Mouse (Mus musculus) gastrocnemius, postnatal 4 days (tissue): ENCODE measurements at regions not wholly inside any gene's neighbourhood (a gene's known extent, or its start where the extent isn't known, plus 50 kb on each side); places are given as distances from the start of the nearest gene placed in this dataset.

Experiments used
- DNase-seq, 2 experiments: peaks; one replicate each; pipeline ENCODE4 v3.0.0; 2021 to 2022; ENCODE audit warnings: low spot score in 2 of 2, mixed read lengths in 2 of 2

DNA sequence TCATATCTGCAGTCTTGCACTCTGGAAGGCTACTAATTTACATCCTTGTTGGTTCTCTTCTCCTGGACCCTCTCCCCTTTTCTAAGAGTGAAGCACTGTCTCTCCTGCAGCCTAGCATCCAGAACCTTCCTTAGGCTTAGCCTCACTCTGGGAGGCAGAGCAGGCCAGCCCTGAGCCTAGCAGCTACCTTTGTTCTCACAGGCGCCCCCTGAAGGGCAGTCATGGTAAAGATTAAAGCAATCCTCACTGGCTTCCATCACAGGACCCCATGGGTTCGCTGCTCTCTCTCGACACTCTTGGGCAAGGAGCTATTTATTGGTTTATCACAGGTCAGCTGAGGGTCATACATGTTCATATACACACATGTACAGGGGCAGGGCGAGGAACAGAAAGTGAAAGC is 191.8 kb upstream of the Cadm1 start:
- no peak for DNase-seq

DNA sequence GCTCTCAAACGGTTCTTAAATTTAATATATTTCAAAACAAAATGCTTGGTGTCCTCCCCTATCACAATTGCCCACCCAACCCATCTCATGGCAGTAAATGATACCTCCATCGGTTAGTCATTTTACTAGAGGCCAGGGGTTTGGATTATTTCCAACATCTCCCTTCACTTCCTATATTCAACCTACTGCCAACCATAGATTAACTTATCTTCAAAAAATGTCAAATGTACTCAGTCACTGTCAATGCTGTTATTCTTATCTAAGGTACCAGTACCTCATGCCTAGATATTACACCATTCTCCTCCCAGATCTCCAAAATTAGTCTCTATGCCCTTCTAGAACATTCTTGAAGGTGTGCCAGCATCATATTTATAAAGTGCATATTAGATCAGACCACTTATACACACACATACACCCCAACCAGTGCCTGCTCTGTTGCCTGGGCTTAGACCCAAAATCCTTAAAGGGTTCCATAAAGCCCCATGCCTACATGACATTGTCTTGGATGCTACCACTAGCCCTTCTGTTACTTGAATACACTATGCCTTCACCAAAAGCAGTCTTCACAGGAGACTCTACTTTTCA is 183.4 kb upstream of the Cadm1 start:
- no peak for DNase-seq

DNA sequence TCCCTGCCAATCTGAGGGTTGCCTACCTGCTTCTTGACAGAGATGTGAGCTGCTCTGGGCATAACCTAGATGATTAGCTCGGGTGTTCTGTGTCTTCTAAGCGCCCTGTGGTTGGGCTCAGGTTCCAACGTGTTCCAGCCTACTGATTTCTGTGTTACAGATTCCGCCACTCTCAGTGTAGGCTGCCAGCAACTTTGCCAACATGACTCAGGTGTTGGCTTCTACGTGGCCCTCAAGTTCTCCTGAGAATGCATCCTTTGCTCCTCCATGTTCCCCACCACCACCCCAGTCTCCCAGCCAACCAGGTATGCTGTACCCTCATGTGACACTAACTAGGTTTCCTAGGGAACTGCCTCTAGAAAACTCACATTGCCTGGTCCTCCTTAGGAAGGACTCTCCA is 179.7 kb upstream of the Cadm1 start:
- no peak for DNase-seq

DNA sequence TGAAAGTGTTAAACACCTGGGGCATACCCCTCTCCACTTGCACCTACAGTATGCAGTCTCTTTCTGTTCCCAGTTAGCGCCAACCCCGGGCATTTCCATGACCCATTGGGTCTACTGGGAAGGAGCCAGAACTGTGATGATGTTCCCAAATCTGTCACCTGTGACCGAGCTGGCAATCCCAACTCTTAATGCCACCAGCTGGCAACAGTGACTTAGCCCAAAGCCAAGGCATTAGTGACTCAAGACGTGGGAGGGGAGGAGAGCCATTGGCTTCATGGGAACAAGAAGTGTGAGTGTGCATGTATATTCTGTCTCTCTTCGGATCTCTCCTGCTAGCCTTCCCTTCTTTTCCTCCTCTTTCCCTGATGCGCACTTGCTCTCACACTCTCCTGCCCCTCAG is 178.9 kb upstream of the Cadm1 start:
- no peak for DNase-seq

DNA sequence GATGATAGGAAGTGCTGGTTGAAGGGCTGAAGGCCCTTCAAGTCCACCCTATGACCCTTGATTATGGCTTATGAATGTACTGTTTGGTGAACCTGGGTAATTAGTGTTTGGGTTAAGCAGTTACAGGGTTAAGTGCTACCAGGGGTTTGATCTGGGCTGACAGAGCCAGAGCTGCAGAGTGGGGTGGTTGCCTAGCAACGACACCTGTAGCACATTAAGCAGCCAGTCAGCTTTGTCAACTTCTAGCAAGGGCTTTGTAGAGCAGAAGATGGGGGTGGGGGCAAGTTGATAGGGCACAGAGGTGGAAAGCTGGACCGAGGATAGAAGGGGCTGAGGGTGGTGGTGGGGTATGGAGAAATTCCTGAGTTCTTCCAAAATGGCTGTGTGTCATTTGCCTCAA is 177.0 kb upstream of the Cadm1 start:
- no peak for DNase-seq

DNA sequence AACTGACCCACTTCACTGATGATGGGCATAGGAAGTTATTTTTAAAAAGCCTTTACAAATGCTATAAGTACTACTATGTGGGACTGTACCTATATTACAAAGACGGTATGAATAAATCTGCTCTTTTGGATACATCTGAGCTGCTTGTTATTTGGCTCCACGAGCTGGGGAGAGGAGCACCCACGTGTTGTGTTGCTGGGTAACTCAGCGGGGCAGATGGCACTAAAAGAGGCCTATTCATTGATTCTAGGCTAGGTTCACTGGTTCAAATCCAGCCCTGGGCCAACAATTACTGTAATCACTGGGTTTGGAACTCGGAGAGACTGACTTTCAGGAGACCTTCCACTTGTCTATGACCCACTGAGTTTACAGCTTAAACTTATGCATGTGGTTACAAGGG is 176.0 kb upstream of the Cadm1 start:
- no peak for DNase-seq

DNA sequence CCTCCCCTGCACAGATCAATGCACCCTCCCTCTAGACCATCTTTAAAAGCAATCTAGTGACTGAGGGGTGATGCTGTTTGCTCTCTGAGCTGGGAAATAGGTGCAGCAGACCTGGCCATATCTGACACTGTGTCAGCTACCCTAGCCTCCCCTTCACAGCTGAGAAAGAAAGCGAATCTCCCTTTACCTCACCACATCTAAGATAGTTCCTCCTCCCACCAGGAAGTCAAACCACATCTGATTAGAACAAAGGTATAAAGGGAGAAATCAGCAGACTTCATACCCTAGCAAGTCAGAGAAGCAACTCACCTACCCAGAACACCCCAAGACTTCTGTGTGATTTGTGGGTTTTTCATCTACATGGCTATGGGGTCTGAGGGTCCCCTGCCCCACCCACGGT is 175.6 kb upstream of the Cadm1 start:
- DNase-seq = no peak

DNA sequence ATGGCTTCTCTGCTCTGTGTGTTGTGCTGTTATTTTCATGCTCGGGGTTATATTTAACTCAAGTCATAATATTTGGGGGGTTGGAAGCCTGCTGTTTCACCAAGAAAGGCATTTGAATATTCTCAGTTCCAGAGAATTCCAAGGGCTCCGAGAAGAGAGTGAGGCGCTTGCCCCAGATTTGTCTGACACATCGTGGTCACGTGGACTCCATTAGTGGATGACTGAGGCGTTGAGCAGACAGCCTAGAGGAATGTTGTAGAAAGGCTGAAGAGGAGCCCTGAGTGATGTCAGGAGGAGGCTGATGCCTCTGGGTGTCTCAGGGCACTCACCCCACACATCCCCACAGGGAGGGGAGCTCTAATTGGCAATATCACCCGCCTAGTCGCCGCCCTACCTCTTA is 175.1 kb upstream of the Cadm1 start:
- DNase-seq = no peak

DNA sequence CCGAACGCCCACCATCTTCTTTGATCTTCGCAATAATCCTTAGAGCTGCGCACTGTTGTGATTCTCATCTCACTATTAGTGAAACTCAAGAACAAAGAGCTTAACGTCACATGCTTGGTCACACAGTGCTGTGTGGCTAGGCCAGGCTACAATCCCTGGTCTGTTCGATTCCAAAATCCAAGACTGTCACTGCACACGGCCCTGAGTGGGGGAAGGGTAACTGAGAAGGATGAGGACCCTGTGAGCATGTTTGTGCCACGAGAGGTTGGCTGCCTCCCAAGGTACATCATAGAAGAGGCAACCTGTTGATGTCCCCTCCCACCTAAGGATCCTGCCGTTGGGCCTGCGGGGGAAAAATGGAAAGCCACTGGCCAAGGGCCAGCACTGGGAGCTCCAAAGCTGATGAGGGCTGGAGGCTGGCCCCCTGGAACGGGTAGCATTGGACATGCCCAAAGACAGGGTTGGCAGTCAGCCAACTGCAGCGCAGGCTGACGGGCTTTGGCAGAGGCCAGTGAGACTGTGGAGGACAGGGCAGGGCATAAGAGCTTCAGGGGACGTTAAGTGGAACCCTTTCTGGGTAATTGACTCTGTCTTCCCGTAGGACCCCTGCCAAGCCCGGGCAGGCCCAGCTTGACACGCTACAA is 172.1 kb upstream of the Cadm1 start:
- peak in 1 of 2 experiments; percentile 46 for DNase-seq

DNA sequence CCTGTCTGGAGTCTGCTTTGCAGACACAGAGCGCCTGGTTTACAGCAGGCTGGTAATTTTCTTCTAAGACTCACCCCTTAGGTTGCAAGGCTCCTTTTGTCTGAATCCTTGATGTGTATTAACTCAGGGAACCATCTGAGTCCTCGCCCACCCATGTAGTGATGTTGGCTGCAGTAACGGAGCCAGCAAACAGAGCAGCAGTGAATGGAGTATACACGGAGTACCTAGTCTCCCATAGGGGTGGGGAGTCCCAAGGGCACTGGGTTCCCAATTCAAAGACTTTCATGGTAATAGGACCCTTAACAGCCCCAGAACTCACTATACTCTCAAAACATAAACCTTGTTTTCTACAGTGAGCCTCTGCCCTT is 171.6 kb upstream of the Cadm1 start:
- DNase-seq = no peak

DNA sequence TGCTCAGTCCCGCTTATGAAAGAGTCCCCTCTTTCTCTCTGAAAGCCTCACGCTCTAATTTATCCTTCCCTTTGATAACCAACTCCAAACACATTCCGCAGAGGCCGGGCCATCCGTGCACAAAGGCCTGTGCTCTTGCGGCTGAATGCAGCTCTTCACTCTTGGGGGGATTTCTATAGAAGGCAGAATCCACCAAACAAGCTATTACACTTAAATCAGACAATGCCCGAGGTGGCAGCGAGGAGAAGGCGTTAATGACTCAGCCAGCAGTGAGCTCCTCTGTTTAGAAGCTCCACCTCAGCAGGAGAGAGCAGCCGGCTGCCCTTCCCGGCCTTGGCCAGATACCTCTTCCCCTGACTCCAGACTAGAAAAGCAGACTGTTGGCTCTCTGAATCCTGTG is 166.9 kb upstream of the Cadm1 start:
- no peak for DNase-seq

DNA sequence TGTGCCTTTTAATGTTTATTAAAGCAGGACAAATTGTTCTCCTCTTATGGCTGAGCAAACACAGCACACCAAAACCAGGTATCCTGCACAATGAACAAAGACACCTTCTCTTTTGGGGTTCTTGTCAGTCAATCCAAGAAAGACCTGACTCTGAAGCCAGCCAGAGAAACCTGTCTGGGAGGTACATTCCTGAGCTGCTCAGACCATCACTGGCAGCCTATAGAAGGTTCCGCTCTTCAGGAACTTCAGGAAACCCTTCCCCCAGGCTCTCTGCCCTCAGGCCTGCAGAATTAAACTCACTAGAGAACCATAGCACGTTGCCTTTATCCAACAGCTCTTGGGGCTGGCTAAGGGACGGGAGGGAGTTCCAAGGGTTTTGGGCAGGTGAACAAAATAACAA is 165.2 kb upstream of the Cadm1 start:
- DNase-seq = no peak

DNA sequence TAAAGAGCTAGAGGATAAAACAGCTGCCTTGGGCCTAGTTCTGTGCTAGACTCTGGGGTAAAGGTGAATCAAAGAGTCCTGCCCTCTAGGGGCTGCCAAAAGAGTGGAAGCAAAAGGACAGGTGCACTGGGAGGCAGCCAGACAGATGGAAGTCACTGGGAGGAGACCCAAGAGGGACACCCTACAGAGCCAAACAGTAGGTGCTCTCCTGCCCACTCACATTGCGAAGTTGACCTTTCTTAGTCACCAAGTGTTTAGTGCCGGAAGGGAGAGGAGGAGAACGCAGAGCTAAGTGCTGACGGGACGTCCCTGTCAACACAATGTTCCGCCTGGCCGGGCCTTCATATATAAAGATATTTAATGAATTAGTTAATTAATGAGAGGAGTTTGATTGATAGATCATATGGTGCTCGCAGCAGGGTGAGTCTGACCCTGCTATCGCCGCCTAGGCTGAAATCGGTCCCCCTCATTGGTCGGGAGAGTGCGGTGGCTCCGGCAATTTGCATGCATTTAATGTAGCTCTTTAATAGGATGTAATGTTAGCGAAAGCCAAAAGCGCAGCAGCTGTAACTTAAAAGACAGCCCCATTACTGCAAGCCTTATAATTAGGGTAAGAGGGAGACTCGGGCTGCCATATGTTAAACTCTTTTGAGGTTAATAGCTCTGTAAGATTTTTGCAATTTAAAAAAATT is 162.6 kb upstream of the Cadm1 start:
- no peak for DNase-seq

DNA sequence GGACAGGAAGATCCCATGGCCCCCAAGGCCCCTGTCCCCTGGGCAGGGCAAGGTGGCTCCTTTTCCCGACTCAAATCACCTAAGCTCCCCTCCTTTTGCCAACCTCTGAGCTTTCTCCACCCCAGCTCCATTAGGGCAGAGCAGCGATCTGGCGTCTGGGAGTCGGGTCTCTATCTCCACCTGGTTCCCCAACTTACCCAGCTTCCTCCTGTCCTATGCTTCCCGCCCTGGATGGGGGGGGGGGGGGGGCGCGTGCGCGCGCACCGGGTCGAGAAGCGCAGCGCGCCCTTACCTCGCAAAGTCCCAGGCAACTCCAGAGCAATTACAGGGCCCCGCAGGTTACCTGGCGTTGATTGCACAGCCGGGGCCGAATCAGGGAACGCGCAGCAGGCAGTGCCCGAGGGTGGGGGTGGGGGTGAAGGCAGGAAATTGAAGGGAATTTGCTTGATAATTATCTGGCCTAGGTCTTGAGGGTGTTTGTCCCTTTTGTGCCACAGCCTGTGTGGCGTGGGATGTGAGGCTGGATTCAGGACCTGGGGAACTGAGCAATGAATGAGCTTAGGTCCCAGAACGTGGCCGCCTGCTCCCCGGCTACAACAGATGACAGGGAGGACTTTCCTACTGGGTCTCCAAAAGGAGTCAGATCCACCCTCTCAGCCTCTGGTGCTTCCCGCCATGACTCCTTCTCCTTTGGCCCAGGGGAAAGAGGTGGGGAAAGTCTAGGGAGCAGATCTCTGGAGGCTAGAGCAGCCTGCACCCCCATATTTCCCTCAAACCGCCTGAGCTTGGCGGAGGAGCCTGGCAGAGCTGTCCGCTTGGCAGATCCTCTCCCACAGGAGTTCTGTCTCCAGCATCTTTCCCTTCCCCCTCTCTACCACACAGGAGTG is 161.7 kb upstream of the Cadm1 start:
- DNase-seq = no peak

DNA sequence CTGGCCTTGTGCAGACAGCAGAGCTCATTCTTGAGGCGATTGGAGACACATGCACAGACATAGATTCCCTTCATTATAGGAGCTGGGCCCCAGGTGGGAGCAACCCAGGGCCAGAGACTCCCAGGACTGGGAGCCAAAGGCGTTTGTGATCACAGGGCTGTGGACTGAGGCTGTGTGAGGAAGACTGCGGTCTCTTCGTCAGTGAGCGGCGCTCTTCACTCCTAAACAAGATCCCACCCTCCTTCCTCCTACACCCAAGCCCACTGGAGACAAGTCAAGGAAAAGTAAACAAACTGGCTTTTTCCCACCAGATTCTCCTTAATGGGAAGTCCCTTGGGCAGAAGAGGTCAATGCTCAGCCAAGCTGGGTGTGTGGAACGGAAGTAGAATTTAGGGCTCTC is 157.7 kb upstream of the Cadm1 start:
- no peak for DNase-seq

DNA sequence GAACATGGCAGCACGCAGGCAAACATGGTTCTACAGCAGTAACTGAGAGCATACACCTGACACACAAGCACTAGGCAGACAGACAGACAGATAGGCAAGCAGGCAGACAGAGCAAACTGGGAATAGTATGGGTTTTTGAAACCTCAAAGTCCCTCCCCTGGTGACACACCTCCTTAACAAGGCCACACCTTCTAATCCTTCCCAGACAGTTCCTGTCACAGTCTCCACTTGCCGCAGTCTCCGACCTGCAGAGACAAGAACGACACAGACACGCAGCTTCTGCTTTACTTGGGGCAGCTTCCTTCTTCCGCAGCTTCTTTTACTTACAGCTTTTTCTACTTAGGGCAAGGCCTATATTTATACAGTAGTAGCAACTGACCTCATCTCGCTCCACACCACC is 155.9 kb upstream of the Cadm1 start:
- no peak for DNase-seq

DNA sequence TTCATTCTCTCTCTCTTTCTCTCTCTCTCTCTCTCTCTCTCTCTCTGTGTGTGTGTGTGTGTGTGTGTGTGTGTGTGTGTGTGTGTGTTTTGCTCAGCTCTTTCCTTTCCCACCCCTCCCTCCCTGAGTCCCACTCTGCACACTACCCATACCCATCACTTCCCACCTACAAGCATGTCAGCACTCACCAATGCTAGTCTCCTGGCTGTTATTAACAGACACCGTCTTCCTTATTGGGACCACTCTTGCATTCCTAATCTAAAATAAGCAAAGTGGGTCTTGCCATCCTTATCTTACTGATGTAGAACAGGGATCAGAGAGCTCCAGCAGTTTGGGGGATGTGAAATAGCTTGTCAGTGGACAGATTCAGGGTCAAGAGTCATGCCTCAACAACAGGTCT is 153.3 kb upstream of the Cadm1 start:
- no peak for DNase-seq

DNA sequence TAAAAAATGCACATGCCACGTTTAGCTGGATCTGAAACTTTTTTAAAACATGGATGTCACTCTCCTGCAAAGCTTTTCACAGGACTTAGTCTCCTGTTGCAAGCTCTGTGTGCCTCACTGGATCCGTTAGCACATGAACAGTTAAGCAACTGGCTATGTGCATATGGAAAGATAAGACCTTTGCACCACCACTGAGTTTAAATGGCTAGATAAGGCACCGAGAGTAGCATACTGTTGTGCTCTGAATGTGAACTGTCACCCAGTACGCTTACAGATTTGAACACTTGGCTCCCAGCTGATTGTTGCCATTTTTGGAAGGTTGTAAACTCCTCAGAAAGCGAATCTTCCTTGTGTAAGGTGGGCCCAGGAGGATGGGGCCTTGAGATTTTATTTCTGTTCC is 151.4 kb upstream of the Cadm1 start:
- no peak for DNase-seq

DNA sequence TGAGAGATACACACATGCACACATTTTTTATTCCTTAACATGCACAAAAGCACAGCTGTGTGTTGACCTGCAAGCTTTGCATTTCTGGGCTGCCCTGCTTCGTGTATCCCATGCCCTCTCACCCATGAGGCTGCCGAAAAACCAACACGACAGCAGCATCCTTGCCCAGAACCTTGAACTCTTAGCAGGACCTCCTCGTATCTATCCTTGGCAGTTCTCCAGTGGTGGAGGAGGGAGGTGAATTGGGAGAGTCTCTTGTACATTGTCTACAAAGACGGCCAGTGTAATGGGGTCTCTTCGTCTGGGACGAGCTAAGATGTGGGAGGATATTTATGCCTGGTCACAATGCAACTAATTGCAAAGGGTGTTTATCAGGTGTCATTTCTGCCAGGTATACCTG is 149.6 kb upstream of the Cadm1 start:
- DNase-seq = no peak

DNA sequence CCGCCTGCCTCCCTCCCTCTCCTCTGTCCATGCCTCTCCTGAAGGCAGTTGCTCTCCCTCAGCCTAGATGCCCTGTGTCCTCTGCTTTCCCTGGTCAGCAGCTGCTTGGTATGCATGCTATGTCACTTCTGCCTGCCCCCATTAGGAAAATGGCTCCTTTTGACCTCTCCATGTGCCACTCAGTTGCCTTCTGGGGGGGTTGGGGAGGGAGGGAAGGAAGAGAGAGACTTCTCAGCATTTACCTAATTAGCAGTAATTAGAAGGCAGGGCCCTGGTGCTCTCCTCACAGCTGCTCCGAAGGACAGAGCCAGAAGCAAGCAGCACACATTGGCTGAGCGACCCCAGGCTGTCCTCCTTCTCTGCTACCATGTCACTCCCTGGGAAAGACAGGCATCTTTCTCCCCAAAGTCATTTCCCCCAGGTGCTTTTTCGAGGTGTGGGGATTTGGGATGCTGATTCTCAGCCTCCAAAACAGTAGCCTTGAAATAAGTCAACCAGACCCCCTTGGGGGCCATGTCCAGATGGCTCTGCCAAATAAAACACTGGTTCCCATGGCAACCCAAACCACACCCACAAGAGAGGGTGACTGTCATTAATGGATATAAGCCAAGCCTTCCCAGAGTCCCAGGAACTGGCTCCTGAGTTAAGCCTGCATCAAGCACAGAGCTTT is 145.7 kb upstream of the Cadm1 start:
- no peak for DNase-seq

DNA sequence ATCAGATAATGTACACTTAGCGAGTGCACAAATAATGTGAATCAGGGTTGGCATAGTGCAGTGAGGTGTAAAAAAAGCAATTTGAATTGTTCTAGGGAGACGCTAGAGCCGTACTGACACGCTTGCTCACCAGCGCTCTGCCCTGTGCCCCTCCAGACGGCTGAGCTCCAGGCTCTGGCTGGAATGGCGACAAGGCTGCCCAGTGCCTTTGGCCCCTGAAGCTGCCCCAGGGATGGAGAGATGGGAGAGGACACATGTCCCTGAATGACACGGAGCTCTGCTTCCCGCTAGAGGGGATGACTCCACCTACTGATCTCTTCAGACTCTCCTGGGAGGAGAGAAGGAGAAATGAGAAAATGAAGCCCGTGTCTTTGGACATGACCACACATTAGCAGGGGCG is 143.3 kb upstream of the Cadm1 start:
- DNase-seq = no peak

DNA sequence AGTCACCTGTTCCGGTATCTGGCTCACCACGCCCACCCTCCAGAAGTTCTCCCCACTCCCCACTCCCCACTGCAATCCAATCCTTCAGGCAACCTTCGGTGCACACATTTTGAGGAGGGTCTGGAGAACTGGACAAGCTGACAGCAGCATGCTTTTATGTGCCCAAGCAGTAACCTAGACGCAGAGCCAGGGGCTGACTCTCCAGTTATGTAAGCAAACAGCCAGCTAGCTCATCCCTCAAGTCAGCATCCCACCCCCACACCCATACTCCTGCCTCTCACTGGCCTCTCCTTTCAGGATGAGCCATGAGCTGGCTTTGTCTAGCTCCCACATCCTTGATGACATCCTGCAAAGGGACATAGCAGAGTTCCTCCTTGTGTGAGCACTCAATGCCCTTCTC is 142.8 kb upstream of the Cadm1 start:
- DNase-seq = no peak
